In the genomic region with DNA sequence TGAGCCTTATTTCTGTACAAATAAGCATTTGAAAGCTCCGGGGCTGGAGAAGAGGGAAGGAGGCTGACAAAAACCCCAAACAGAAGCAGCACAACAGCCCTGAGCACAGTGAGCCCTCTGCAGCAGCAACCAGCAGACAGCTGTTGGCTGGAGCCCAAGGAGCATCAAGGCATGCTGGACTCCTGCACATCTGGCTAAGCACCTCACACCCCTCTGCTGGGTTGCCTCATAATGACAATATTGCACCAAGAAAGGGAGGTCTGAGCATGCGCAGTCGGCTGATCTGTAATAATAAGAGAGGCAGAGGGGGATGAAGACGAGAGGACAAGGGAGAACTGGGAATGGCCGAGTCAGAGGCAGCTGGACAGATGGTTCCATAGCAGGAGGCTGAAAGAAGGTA, we compare ENCODE assay signal across 14 mouse cellular contexts. TPM values are rescaled to one million over a fixed set of nuclear protein-coding genes. Genes with fewer than 3 reads are reported as not detected.
DNase-seq lines count a peak whose midpoint lies in the region; ATAC-seq and TF ChIP-seq lines count a peak whose summit lies in the region.
"Had no signal": no experiment of that assay in that cellular context is flagged by ENCODE, and none has a peak within 500 bp of the region (broad histone marks: within the 10 kb centered on the region; RNA-seq: fewer than 3 reads in every experiment).

No protein-coding gene starts in this region.

- no peak overlapping the region for H3K27ac ChIP-seq in intestine, postnatal 0 days (ENCODE audit: low read depth, low read length)
- no peak overlapping the region for H3K27ac ChIP-seq in intestine, embryonic 15.5 days
- peak overlapping the region; percentile 24; the same call in 1 of the 2 replicates for H3K27ac ChIP-seq in liver, postnatal 0 days (ENCODE audit: low read depth)
- H3K27ac ChIP-seq: embryonic facial prominence, embryonic 13.5 days; forebrain, embryonic 13.5 days; limb, embryonic 12.5 days had no signal

- no peak overlapping the region for H3K4me2 ChIP-seq in intestine, postnatal 0 days (replicated peaks; ENCODE audit: low read depth)
- no peak overlapping the region for H3K4me2 ChIP-seq in intestine, embryonic 15.5 days (replicated peaks)
- H3K4me2 ChIP-seq in liver, postnatal 0 days (ENCODE audit: low read depth, low read length) = peak overlapping the region; percentile 8
- H3K4me2 ChIP-seq: embryonic facial prominence, embryonic 13.5 days; forebrain, embryonic 13.5 days; limb, embryonic 12.5 days had no signal

- TF ChIP-seq CTCF in intestine, postnatal 0 days (IDR thresholded peaks at IDR 0.05; ENCODE audit: low read depth) = peak; percentile 15; the same call in 1 of the 2 replicates
- TF ChIP-seq CTCF in liver, postnatal 0 days (IDR thresholded peaks at IDR 0.05; ENCODE audit: low read depth) = no peak

- peaks cover 19% of the 10 kb centered on the region for H3K27me3 ChIP-seq in intestine, postnatal 0 days (replicated peaks; ENCODE audit: control insufficient read depth, insufficient read depth, low read length)
- H3K27me3 ChIP-seq in intestine, embryonic 15.5 days (replicated peaks) = peaks cover 14% of the 10 kb centered on the region; the same call in 1 of the 2 replicates
- H3K27me3 ChIP-seq in liver, postnatal 0 days (ENCODE audit: insufficient read depth, low read length) = no peaks in the 10 kb centered on the region

- no peak overlapping the region for H3K4me3 ChIP-seq in intestine, postnatal 0 days (ENCODE audit: low read depth, low read length)
- H3K4me3 ChIP-seq in intestine, embryonic 15.5 days (replicated peaks) = no peak overlapping the region
- no peak overlapping the region for H3K4me3 ChIP-seq in liver, postnatal 0 days (ENCODE audit: low read depth, low read length)
- H3K4me3 ChIP-seq: embryonic facial prominence, embryonic 13.5 days; forebrain, embryonic 13.5 days; limb, embryonic 12.5 days had no signal

- ATAC-seq in intestine, postnatal 0 days = no peak
- ATAC-seq in intestine, embryonic 15.5 days = no peak
- ATAC-seq in liver, postnatal 0 days = peak; percentile 16; the same call in 1 of the 2 replicates
- ATAC-seq: activated CD4-positive, CD25-positive, alpha-beta regulatory T cell, adult 4 months; forebrain, embryonic 13.5 days had no signal

- H3K4me1 ChIP-seq in intestine, postnatal 0 days (replicated peaks; ENCODE audit: control insufficient read depth, insufficient read depth, low read length) = peaks cover 14% of the 10 kb centered on the region
- peaks cover 12% of the 10 kb centered on the region for H3K4me1 ChIP-seq in intestine, embryonic 15.5 days (replicated peaks)
- H3K4me1 ChIP-seq in liver, postnatal 0 days (ENCODE audit: insufficient read depth) = peaks cover 61% of the 10 kb centered on the region

- H3K9me3 ChIP-seq in intestine, postnatal 0 days (ENCODE audit: control insufficient read depth) = no peaks in the 10 kb centered on the region
- H3K9me3 ChIP-seq in intestine, embryonic 15.5 days = no peaks in the 10 kb centered on the region
- no peaks in the 10 kb centered on the region for H3K9me3 ChIP-seq in liver, postnatal 0 days (ENCODE audit: low read length)
- H3K9me3 ChIP-seq: embryonic facial prominence, embryonic 13.5 days; forebrain, embryonic 13.5 days; limb, embryonic 12.5 days had no signal

- TF ChIP-seq EP300 in liver, postnatal 0 days (IDR thresholded peaks at IDR 0.05; ENCODE audit: low read depth) = no peak

- no peak overlapping the region for H3K9ac ChIP-seq in intestine, postnatal 0 days (ENCODE audit: low read depth, low read length)
- H3K9ac ChIP-seq in intestine, embryonic 15.5 days = no peak overlapping the region
- no peak overlapping the region for H3K9ac ChIP-seq in liver, postnatal 0 days (replicated peaks)
- H3K9ac ChIP-seq: embryonic facial prominence, embryonic 13.5 days; forebrain, embryonic 13.5 days; limb, embryonic 12.5 days had no signal

- DNase-seq in spleen, postnatal 10 days (ENCODE audit: low spot score in 2 of 2) = peak; percentile 47 to 77
- no peak for DNase-seq in spleen, adult 12 weeks (ENCODE audit: low spot score)
- DNase-seq in MEL-GATA-1-ER (ENCODE audit: extremely low read depth, low read depth) = peak; percentile 49
- DNase-seq in liver, postnatal 0 days = peak; percentile 42
- no peak for DNase-seq in urinary bladder, postnatal 10 days (ENCODE audit: low spot score)
- no peak for DNase-seq in left cerebral cortex, postnatal 14 days (ENCODE audit: low spot score in 2 of 2)
- DNase-seq: cerebellum, adult 9-10 months; kidney, adult 11 months had no signal

- 79% methylated on average over 5 of the region's 5 CpGs for WGBS in intestine, postnatal 0 days
- 47% methylated on average over 5 of the region's 5 CpGs for WGBS in intestine, embryonic 15.5 days
- WGBS in liver, postnatal 0 days (ENCODE audit: insufficient replicate concordance) = 26% methylated on average over 5 of the region's 5 CpGs

- intact Hi-C loops in left cerebral cortex, postnatal 14 days (cut with DNase I) = no loop called here

- no peaks in the 10 kb centered on the region for H3K36me3 ChIP-seq in intestine, postnatal 0 days (ENCODE audit: control insufficient read depth, insufficient read depth)
- H3K36me3 ChIP-seq in intestine, embryonic 15.5 days = no peaks in the 10 kb centered on the region
- H3K36me3 ChIP-seq in liver, postnatal 0 days (replicated peaks; ENCODE audit: insufficient read depth, low read length) = no peaks in the 10 kb centered on the region
- H3K36me3 ChIP-seq: embryonic facial prominence, embryonic 13.5 days had no signal

RNA-seq across cellular contexts. Expression of a gene that starts 19.5 kb away (rescaled TPM):
- 35.6 and 35.9 TPM in 2 replicates for polyA plus RNA-seq in intestine, postnatal 0 days (2015; fragmentation: Nextera tagmentation; extraction: Ambion mirVana)
- polyA plus RNA-seq in intestine, embryonic 15.5 days (2015; fragmentation: Nextera tagmentation; extraction: Ambion mirVana) = 60.0 and 63.9 TPM in 2 replicates
- polyA plus RNA-seq in liver, postnatal 0 days (2015; fragmentation: Nextera tagmentation; extraction: Ambion mirVana) = 17.3 and 18.7 TPM in 2 replicates
- total RNA-seq in left cerebral cortex, postnatal 14 days (2021) = 100 to 1,000 TPM; 138 to 151 TPM

Comparison
In these comparisons a context has a peak if more than half of its experiments do, and no peak if none do; other contexts are left out.
1. DNase-seq: peak in spleen, postnatal 10 days (2 of 2), MEL-GATA-1-ER (single experiment) and liver, postnatal 0 days (single experiment); none in spleen, adult 12 weeks (single experiment), urinary bladder, postnatal 10 days (single experiment) and left cerebral cortex, postnatal 14 days (0 of 2).